Mouse (Mus musculus): ENCODE measurements at regions not wholly inside any gene's neighbourhood (a gene's known extent, or its start where the extent isn't known, plus 50 kb on each side); places are given as distances from the start of the nearest gene placed in this dataset.

DNA sequence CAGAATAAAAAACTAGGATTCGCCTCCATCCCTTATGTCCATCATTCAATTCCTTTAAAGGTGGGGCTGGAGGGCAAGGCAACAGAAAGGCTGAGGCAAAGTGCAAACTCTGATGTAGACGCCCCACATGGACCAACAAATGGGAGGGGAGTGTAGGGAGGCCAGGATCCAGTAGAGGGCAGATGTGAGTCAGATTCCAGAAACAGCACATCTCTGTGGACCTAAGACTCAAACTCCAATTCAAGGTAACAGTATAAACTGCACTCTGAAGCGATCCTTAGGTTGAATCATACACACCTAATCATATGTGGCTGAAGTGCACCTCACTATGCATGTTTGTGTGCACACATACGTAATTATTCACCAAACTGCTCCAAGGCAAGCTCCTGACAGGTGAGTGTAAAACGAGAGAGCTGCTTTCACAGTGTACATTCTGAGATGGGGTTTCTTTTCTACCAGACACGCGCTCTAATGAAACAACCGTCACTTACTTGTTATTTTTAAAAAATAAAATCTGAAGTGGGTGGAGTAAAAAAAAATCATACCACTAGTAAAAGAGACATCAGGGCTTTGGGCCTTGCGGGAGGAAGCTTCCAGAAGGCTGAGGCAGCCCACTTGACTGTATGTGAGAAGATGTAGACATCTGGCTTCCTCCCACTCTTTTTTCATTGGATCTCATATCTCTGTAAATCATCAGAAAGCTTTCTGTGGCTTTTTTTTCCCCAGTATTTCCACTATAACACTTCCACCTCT is 60.6 kb upstream of the Ssx2ip start:
- Histone ChIP-seq H3K4me1 (ENCODE audit: control insufficient read depth, insufficient read depth, low read length) (no peaks in the 10 kb centered on the region), H3K9me3 (replicated peaks; ENCODE audit: control insufficient read depth, insufficient read depth, low read length, poor library complexity, severe bottlenecking) (no peaks in the 10 kb centered on the region), H3K4me3 (ENCODE audit: low read depth, low read length) (no peak overlapping the region), H3K9ac (ENCODE audit: low read depth, poor library complexity, severe bottlenecking) (no peak overlapping the region), H3K27ac (ENCODE audit: insufficient read depth, low read length) (no peak overlapping the region), H3K27me3 (ENCODE audit: control insufficient read depth, insufficient read depth, low read length, poor library complexity, severe bottlenecking) (no peaks in the 10 kb centered on the region), H3K36me3 (ENCODE audit: control insufficient read depth, insufficient read depth, low read length, poor library complexity, severe bottlenecking) (no peaks in the 10 kb centered on the region)
- TF ChIP-seq EP300 (IDR thresholded peaks at IDR 0.05; ENCODE audit: insufficient read depth, low read depth, low read length) (no peak), POLR2A (IDR thresholded peaks at IDR 0.05; ENCODE audit: insufficient read depth, low read length) (no peak), CTCF (IDR thresholded peaks at IDR 0.05; ENCODE audit: low read depth, low read length) (peak; percentile 75)

DNA sequence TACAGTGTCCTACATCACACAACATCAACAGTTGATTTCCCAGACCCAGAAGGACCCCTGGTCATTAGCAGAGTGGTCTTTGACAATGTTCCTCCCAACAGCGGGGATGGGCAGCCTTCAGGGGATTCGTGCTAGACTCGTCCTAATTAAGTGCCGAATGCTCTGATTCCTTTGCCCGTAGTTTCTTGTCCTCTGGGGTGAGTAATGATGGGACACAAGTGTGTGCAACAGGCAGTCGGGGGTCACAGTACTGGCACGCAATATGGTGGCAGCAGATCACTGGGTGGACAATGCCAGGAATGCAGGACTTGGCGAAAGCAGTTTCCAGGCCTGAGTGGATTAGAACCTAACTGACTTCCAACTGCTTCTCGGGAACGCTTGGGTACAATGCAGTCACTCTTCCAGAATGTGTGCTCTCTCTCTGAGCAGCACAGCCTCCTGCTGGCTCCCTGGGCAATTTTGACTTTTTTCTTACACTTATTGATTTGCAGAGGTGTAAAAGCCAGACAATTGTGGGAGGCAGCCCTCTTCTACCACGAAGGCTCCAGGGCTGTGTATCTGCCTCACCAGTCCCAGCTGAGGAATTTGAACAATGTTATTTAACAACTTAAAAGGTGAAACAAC is 59.9 kb upstream of the Ssx2ip start:
- Histone ChIP-seq H3K9me3 (replicated peaks; ENCODE audit: control insufficient read depth, insufficient read depth, low read length, poor library complexity, severe bottlenecking) (no peaks in the 10 kb centered on the region), H3K9ac (ENCODE audit: low read depth, poor library complexity, severe bottlenecking) (no peak overlapping the region), H3K36me3 (ENCODE audit: control insufficient read depth, insufficient read depth, low read length, poor library complexity, severe bottlenecking) (no peaks in the 10 kb centered on the region), H3K27ac (ENCODE audit: insufficient read depth, low read length) (no peak overlapping the region), H3K4me3 (ENCODE audit: low read depth, low read length) (no peak overlapping the region), H3K4me1 (ENCODE audit: control insufficient read depth, insufficient read depth, low read length) (no peaks in the 10 kb centered on the region), H3K27me3 (ENCODE audit: control insufficient read depth, insufficient read depth, low read length, poor library complexity, severe bottlenecking) (no peaks in the 10 kb centered on the region)
- TF ChIP-seq EP300 (IDR thresholded peaks at IDR 0.05; ENCODE audit: insufficient read depth, low read depth, low read length) (no peak), CTCF (IDR thresholded peaks at IDR 0.05; ENCODE audit: low read depth, low read length) (no peak)

DNA sequence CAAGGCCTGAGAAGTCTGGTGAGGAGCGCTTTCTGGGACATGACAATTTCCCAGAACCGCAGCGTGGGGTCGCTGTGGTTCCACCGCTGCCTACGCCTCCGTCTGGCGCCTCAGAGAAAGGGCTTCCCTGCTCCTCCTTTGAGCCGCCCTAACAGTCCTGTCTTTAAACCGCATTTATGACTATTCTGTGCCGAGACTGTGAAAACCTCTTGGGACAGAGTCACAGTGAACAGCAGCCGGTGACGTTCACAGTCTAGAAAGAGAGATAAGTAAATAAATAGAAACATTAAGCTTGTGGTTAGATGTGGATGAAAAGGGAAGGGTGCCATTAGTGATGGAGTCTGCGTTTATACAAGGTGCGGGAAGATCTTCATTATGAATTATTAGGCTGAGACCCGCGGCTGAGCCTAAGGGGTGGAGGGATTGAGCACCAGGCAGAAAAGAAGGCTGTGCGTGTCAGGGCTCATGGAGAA is 59.1 kb upstream of the Ssx2ip start:
- no peaks in the 10 kb centered on the region for H3K4me1 ChIP-seq (ENCODE audit: control insufficient read depth, insufficient read depth, low read length)
- H3K4me3 ChIP-seq (ENCODE audit: low read depth, low read length): no peak overlapping the region
- no peaks in the 10 kb centered on the region for H3K9me3 ChIP-seq (replicated peaks; ENCODE audit: control insufficient read depth, insufficient read depth, low read length, poor library complexity, severe bottlenecking)
- H3K9ac ChIP-seq (ENCODE audit: low read depth, poor library complexity, severe bottlenecking): no peak overlapping the region
- H3K27ac ChIP-seq (ENCODE audit: insufficient read depth, low read length): no peak overlapping the region
- H3K27me3 ChIP-seq (ENCODE audit: control insufficient read depth, insufficient read depth, low read length, poor library complexity, severe bottlenecking): no peaks in the 10 kb centered on the region
- H3K36me3 ChIP-seq (ENCODE audit: control insufficient read depth, insufficient read depth, low read length, poor library complexity, severe bottlenecking): no peaks in the 10 kb centered on the region
- TF ChIP-seq EP300 (IDR thresholded peaks at IDR 0.05; ENCODE audit: insufficient read depth, low read depth, low read length) (no peak), POLR2A (IDR thresholded peaks at IDR 0.05; ENCODE audit: insufficient read depth, low read length) (no peak), CTCF (IDR thresholded peaks at IDR 0.05; ENCODE audit: low read depth, low read length) (peak; percentile 95)

DNA sequence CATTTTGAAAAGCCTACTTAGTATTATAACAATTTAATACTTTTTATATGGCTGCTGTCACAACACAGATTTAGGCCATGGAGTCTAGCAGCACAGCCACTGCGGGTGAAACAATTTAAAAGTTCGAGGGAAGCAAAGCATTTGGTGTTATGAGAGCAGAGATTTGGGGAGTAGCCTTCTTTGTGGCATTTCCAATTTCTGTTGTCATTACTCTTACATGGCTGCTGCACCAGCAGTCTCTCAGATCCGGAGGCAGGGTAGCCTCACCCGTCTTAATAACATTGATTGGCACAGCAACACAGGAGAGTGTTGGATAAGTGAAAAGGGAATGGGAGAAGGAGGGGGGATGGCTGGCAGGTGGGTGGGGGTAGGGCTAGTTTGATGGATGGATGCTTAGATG is 58.5 kb upstream of the Ssx2ip start:
- TF ChIP-seq CTCF (IDR thresholded peaks at IDR 0.05; ENCODE audit: low read depth, low read length): no peak
- no peak for TF ChIP-seq EP300 (IDR thresholded peaks at IDR 0.05; ENCODE audit: insufficient read depth, low read depth, low read length)
- Histone ChIP-seq H3K27ac (ENCODE audit: insufficient read depth, low read length) (no peak overlapping the region), H3K27me3 (ENCODE audit: control insufficient read depth, insufficient read depth, low read length, poor library complexity, severe bottlenecking) (no peaks in the 10 kb centered on the region), H3K9ac (ENCODE audit: low read depth, poor library complexity, severe bottlenecking) (no peak overlapping the region), H3K4me1 (ENCODE audit: control insufficient read depth, insufficient read depth, low read length) (no peaks in the 10 kb centered on the region), H3K36me3 (ENCODE audit: control insufficient read depth, insufficient read depth, low read length, poor library complexity, severe bottlenecking) (no peaks in the 10 kb centered on the region), H3K9me3 (replicated peaks; ENCODE audit: control insufficient read depth, insufficient read depth, low read length, poor library complexity, severe bottlenecking) (no peaks in the 10 kb centered on the region), H3K4me3 (ENCODE audit: low read depth, low read length) (no peak overlapping the region)

DNA sequence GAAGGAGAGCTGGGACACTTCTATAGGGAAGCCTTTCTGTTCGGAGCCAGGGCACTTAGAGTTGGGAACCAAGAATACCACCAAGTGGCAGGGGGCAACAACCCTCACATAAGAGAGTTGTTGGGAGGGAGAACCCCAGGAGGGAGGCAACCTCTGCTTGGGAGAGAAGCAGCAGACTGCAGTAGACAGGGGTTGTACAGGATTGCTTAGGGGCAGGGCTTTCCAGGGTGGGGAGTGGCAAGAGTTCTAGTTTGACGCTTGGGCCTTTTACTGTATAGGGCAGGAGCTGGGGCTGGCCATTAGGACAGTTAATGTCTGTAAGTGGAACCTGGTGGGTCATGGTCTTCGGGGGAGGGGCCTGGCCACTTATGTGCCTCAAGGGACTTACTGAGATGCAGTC is 57.1 kb upstream of the Ssx2ip start:
- Histone ChIP-seq H3K9ac (ENCODE audit: low read depth, poor library complexity, severe bottlenecking) (no peak overlapping the region), H3K27me3 (ENCODE audit: control insufficient read depth, insufficient read depth, low read length, poor library complexity, severe bottlenecking) (no peaks in the 10 kb centered on the region), H3K4me3 (ENCODE audit: low read depth, low read length) (no peak overlapping the region), H3K9me3 (replicated peaks; ENCODE audit: control insufficient read depth, insufficient read depth, low read length, poor library complexity, severe bottlenecking) (no peaks in the 10 kb centered on the region), H3K36me3 (ENCODE audit: control insufficient read depth, insufficient read depth, low read length, poor library complexity, severe bottlenecking) (no peaks in the 10 kb centered on the region), H3K4me1 (ENCODE audit: control insufficient read depth, insufficient read depth, low read length) (no peaks in the 10 kb centered on the region), H3K27ac (ENCODE audit: insufficient read depth, low read length) (no peak overlapping the region)
- TF ChIP-seq POLR2A (IDR thresholded peaks at IDR 0.05; ENCODE audit: insufficient read depth, low read length) (no peak), CTCF (IDR thresholded peaks at IDR 0.05; ENCODE audit: low read depth, low read length) (no peak)

DNA sequence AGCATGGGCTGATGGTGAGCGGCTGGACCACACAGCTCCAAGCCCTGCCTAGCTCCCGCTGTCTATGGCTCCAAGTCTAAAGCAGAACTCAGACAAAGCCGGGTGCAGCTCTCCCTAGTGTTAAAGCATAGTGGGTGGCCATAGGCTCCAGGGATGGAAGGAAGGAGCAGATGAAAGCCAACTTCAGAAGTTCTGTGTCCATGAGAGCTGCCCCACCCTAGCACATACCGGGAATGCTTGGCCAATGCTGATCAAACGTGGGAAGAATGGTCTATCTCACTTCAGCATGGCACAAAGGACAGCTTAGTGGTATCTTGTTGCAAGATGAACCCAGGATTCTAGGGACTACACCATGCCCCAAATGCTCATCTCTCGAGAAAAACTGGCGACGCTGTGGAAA is 55.5 kb upstream of the Ssx2ip start:
- Histone ChIP-seq H3K36me3 (ENCODE audit: control insufficient read depth, insufficient read depth, low read length, poor library complexity, severe bottlenecking) (no peaks in the 10 kb centered on the region), H3K27ac (ENCODE audit: insufficient read depth, low read length) (no peak overlapping the region), H3K4me1 (ENCODE audit: control insufficient read depth, insufficient read depth, low read length) (no peaks in the 10 kb centered on the region), H3K9ac (ENCODE audit: low read depth, poor library complexity, severe bottlenecking) (no peak overlapping the region), H3K9me3 (replicated peaks; ENCODE audit: control insufficient read depth, insufficient read depth, low read length, poor library complexity, severe bottlenecking) (no peaks in the 10 kb centered on the region), H3K27me3 (ENCODE audit: control insufficient read depth, insufficient read depth, low read length, poor library complexity, severe bottlenecking) (no peaks in the 10 kb centered on the region), H3K4me3 (ENCODE audit: low read depth, low read length) (no peak overlapping the region)
- TF ChIP-seq CTCF (IDR thresholded peaks at IDR 0.05; ENCODE audit: low read depth, low read length) (no peak), POLR2A (IDR thresholded peaks at IDR 0.05; ENCODE audit: insufficient read depth, low read length) (no peak), EP300 (IDR thresholded peaks at IDR 0.05; ENCODE audit: insufficient read depth, low read depth, low read length) (no peak)

Data from ES-Bruce4 (cell line).